Mouse (Mus musculus): ENCODE measurements at regions not wholly inside any gene's neighbourhood (a gene's known extent, or its start where the extent isn't known, plus 50 kb on each side); places are given as distances from the start of the nearest gene placed in this dataset.
"Not testable (repeated sequence)": the region's sequence is repeated elsewhere in the genome, so short reads cannot be mapped to it uniquely, and the experiment has no call there.

GRCm38 (mm10) chr4:110038696-110039095 lies 60.8 kb downstream of the Dmrta2 start:
- no peak for DNase-seq (ENCODE audit: low spot score in 2 of 2)

- no peak for DNase-seq (ENCODE audit: low spot score in 2 of 2)
These were observed 67.2 kb downstream of the Dmrta2 start for GRCm38 (mm10) chr4:110044851-110045618.

GRCm38 (mm10) chr4:110045651-110046269 lies 67.9 kb downstream of the Dmrta2 start:
- DNase-seq (ENCODE audit: low spot score in 2 of 2), result no peak

GRCm38 (mm10) chr4:110046270-110046651 lies 68.4 kb downstream of the Dmrta2 start:
- DNase-seq (ENCODE audit: low spot score in 2 of 2), result peak; percentile 31 to 42

- DNase-seq (ENCODE audit: low spot score in 2 of 2), result peak in 1 of 2 experiments; percentile 88
These were observed 72.8 kb downstream of the Dmrta2 start for GRCm38 (mm10) chr4:110050393-110051280.

GRCm38 (mm10) chr4:110051281-110051665 lies 73.4 kb downstream of the Dmrta2 start:
- no peak for DNase-seq (ENCODE audit: low spot score in 2 of 2)

- DNase-seq (ENCODE audit: low spot score in 2 of 2), result no peak
These were observed 74.0 kb downstream of the Dmrta2 start for GRCm38 (mm10) chr4:110051872-110052271.

GRCm38 (mm10) chr4:110052998-110053397 lies 75.1 kb downstream of the Dmrta2 start:
- DNase-seq (ENCODE audit: low spot score in 2 of 2), result no peak

- no peak for DNase-seq (ENCODE audit: low spot score in 2 of 2)
These were observed 96.0 kb downstream of the Dmrta2 start for GRCm38 (mm10) chr4:110073836-110074235.

- no peak for DNase-seq (ENCODE audit: low spot score in 2 of 2)
These were observed 105.5 kb downstream of the Dmrta2 start for GRCm38 (mm10) chr4:110083371-110083770.

GRCm38 (mm10) chr4:110087570-110088247 lies 109.9 kb downstream of the Dmrta2 start:
- DNase-seq (ENCODE audit: low spot score in 2 of 2), result no peak

GRCm38 (mm10) chr4:110093040-110093820 lies 115.4 kb downstream of the Dmrta2 start:
- DNase-seq (ENCODE audit: low spot score in 2 of 2), result no peak

- DNase-seq (ENCODE audit: low spot score in 2 of 2), result no peak
These were observed 116.7 kb downstream of the Dmrta2 start for GRCm38 (mm10) chr4:110094541-110094940.

GRCm38 (mm10) chr4:110095760-110096593 lies 118.1 kb downstream of the Dmrta2 start:
- no peak for DNase-seq (ENCODE audit: low spot score in 2 of 2)

GRCm38 (mm10) chr4:110104119-110104518 lies 126.3 kb downstream of the Dmrta2 start:
- not testable (repeated sequence) for DNase-seq (ENCODE audit: low spot score in 2 of 2)

- DNase-seq (ENCODE audit: low spot score in 2 of 2), result no peak
These were observed 128.9 kb downstream of the Dmrta2 start for GRCm38 (mm10) chr4:110106620-110107243.

- DNase-seq (ENCODE audit: low spot score in 2 of 2), result no peak
These were observed 141.6 kb downstream of the Dmrta2 start for GRCm38 (mm10) chr4:110119438-110119837.

GRCm38 (mm10) chr4:110119874-110120273 lies 142.0 kb downstream of the Dmrta2 start:
- no peak for DNase-seq (ENCODE audit: low spot score in 2 of 2)

- no peak for DNase-seq (ENCODE audit: low spot score in 2 of 2)
These were observed 142.9 kb downstream of the Dmrta2 start for GRCm38 (mm10) chr4:110120761-110121160.

GRCm38 (mm10) chr4:110121447-110121846 lies 143.6 kb downstream of the Dmrta2 start:
- DNase-seq (ENCODE audit: low spot score in 2 of 2), result no peak
